Mouse (Mus musculus): ENCODE measurements around the gene Rasgef1a. TPM values are rescaled to one million over a fixed set of nuclear protein-coding genes. Genes with fewer than 3 reads are reported as not detected.

The Rasgef1a gene
- polyA plus RNA-seq, 1 experiment: 0.76 TPM

- 84% methylated on average over 5 of the region's 5 CpGs for WGBS
- Histone ChIP-seq H3K27me3 (ENCODE audit: control insufficient read depth, insufficient read depth, low read length) (peaks cover 2% of the 10 kb centered on the region; the same call in 1 of the 2 replicates), H3K36me3 (ENCODE audit: control insufficient read depth, insufficient read depth, low read length) (no peaks in the 10 kb centered on the region), H3K4me3 (ENCODE audit: extremely low read depth, insufficient read depth, insufficient read length) (no peak overlapping the region), H3K27ac (ENCODE audit: insufficient read depth, low read length) (no peak overlapping the region), H3K4me1 (ENCODE audit: control insufficient read depth, insufficient read depth, insufficient read length) (no peaks in the 10 kb centered on the region; the same call in 1 of the 2 replicates)
- no peak for DNase-seq (ENCODE audit: low read depth in 1 of 2, low spot score in 2 of 2)
- TF ChIP-seq CTCF (IDR thresholded peaks at IDR 0.05; ENCODE audit: extremely low read depth, insufficient read depth, insufficient read length, insufficient replicate concordance): no peak
- TF ChIP-seq POLR2A (IDR thresholded peaks at IDR 0.05; ENCODE audit: low read depth, low read length): no peak
These were observed 59.2 kb downstream of the Rasgef1a start for GRCm38 (mm10) chr6:118070321-118071012.

DNA sequence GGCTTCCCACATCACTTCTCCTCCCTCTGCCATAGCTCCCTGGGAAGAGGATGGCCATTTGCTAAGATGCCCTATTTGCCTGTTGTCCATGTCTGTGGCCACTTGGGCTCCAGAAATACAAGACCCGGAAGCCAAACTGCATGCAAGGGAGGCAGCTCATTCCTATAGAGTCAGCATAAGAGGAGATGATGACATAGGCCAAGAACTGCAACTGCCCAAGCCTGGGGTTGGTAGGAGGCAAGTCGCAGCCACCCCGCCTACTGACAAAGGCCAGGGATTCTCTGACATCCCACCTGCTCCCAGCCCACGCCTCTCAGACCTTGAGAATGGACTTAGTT lies 59.7 kb downstream of the Rasgef1a start:
- Histone ChIP-seq H3K27me3 (ENCODE audit: control insufficient read depth, insufficient read depth, low read length) (peaks cover 2% of the 10 kb centered on the region; the same call in 1 of the 2 replicates), H3K4me3 (ENCODE audit: extremely low read depth, insufficient read depth, insufficient read length) (no peak overlapping the region), H3K27ac (ENCODE audit: insufficient read depth, low read length) (no peak overlapping the region), H3K4me1 (ENCODE audit: control insufficient read depth, insufficient read depth, insufficient read length) (no peaks in the 10 kb centered on the region; the same call in 1 of the 2 replicates), H3K36me3 (ENCODE audit: control insufficient read depth, insufficient read depth, low read length) (no peaks in the 10 kb centered on the region)
- 82% methylated on average over 4 of the region's 4 CpGs for WGBS
- DNase-seq (ENCODE audit: low read depth in 1 of 2, low spot score in 2 of 2): no peak
- no peak for TF ChIP-seq POLR2A (IDR thresholded peaks at IDR 0.05; ENCODE audit: low read depth, low read length)
- no peak for TF ChIP-seq CTCF (IDR thresholded peaks at IDR 0.05; ENCODE audit: extremely low read depth, insufficient read depth, insufficient read length, insufficient replicate concordance)

GRCm38 (mm10) chr6:118071416-118071815 lies 60.2 kb downstream of the Rasgef1a start:
- no peaks in the 10 kb centered on the region for H3K36me3 ChIP-seq (ENCODE audit: control insufficient read depth, insufficient read depth, low read length)
- TF ChIP-seq CTCF (IDR thresholded peaks at IDR 0.05; ENCODE audit: extremely low read depth, insufficient read depth, insufficient read length, insufficient replicate concordance) (no peak), POLR2A (IDR thresholded peaks at IDR 0.05; ENCODE audit: low read depth, low read length) (no peak)
- no peak overlapping the region for H3K27ac ChIP-seq (ENCODE audit: insufficient read depth, low read length)
- no peak overlapping the region for H3K4me3 ChIP-seq (ENCODE audit: extremely low read depth, insufficient read depth, insufficient read length)
- no peaks in the 10 kb centered on the region; the same call in 1 of the 2 replicates for H3K4me1 ChIP-seq (ENCODE audit: control insufficient read depth, insufficient read depth, insufficient read length)
- no peaks in the 10 kb centered on the region for H3K27me3 ChIP-seq (ENCODE audit: control insufficient read depth, insufficient read depth, low read length)
- no peak for DNase-seq (ENCODE audit: low read depth in 1 of 2, low spot score in 2 of 2)
- WGBS: 86% methylated on average over 3 of the region's 3 CpGs

- no peaks in the 10 kb centered on the region for H3K36me3 ChIP-seq (ENCODE audit: control insufficient read depth, insufficient read depth, low read length)
- H3K27ac ChIP-seq (ENCODE audit: insufficient read depth, low read length): no peak overlapping the region
- no peak for TF ChIP-seq POLR2A (IDR thresholded peaks at IDR 0.05; ENCODE audit: low read depth, low read length)
- TF ChIP-seq CTCF (IDR thresholded peaks at IDR 0.05; ENCODE audit: extremely low read depth, insufficient read depth, insufficient read length, insufficient replicate concordance): no peak
- no peak overlapping the region for H3K4me3 ChIP-seq (ENCODE audit: extremely low read depth, insufficient read depth, insufficient read length)
- no peaks in the 10 kb centered on the region for H3K4me1 ChIP-seq (ENCODE audit: control insufficient read depth, insufficient read depth, insufficient read length)
- WGBS: 79% methylated on average over 1 of the region's 1 CpGs
- DNase-seq (ENCODE audit: low read depth in 1 of 2, low spot score in 2 of 2): no peak
- no peaks in the 10 kb centered on the region for H3K27me3 ChIP-seq (ENCODE audit: control insufficient read depth, insufficient read depth, low read length)
These were observed 60.9 kb downstream of the Rasgef1a start for GRCm38 (mm10) chr6:118072176-118072575.

DNA sequence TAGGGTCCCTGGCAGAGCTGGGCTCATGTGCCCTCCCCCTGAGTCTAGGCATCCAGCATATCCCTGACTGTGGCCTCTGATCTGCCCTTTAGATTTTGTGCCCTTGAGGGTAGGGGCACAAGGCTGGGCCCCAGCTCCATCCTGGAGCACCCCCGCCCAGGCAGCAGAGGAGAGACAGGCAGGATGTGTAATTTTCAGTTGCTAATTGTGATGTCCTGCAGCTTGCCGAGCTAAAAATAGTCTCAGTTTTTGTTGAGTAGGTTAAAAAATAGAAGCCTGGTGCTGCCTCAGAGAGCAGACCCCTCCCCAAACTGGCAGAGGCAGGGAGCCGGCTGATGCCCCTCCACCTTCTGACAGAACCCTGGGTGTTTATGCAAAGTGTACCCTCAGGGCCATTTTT lies 62.9 kb downstream of the Rasgef1a start:
- DNase-seq (ENCODE audit: low read depth in 1 of 2, low spot score in 2 of 2): no peak
- Histone ChIP-seq H3K36me3 (ENCODE audit: control insufficient read depth, insufficient read depth, low read length) (no peaks in the 10 kb centered on the region), H3K27me3 (ENCODE audit: control insufficient read depth, insufficient read depth, low read length) (no peaks in the 10 kb centered on the region), H3K4me1 (ENCODE audit: control insufficient read depth, insufficient read depth, insufficient read length) (no peaks in the 10 kb centered on the region), H3K4me3 (ENCODE audit: extremely low read depth, insufficient read depth, insufficient read length) (no peak overlapping the region), H3K27ac (ENCODE audit: insufficient read depth, low read length) (no peak overlapping the region)
- TF ChIP-seq POLR2A (IDR thresholded peaks at IDR 0.05; ENCODE audit: low read depth, low read length) (no peak), CTCF (IDR thresholded peaks at IDR 0.05; ENCODE audit: extremely low read depth, insufficient read depth, insufficient read length, insufficient replicate concordance) (no peak)
- 56% methylated on average over 3 of the region's 3 CpGs for WGBS

DNA sequence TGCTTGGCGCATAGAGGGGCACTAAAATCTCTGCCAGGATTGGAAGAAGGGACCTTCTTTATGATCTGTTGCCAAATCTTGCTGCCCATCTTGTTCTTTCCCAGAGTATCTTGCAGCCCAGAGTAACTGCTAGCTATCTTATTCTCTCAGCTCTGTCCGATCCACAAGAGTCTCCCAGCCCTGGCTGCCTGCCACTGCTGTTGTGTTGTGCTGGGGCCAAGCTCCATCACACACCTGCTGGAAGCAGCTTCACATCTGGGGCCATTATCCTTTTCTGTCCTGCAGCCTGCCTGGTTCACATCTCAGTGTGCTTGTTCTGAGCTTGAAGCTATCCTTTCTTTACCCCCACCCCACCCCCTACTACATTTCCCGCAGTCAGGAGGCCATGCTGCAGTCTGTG lies 65.0 kb downstream of the Rasgef1a start:
- Histone ChIP-seq H3K4me3 (ENCODE audit: extremely low read depth, insufficient read depth, insufficient read length) (no peak overlapping the region), H3K27me3 (ENCODE audit: control insufficient read depth, insufficient read depth, low read length) (no peaks in the 10 kb centered on the region), H3K4me1 (ENCODE audit: control insufficient read depth, insufficient read depth, insufficient read length) (no peaks in the 10 kb centered on the region), H3K27ac (ENCODE audit: insufficient read depth, low read length) (no peak overlapping the region), H3K36me3 (ENCODE audit: control insufficient read depth, insufficient read depth, low read length) (no peaks in the 10 kb centered on the region)
- no peak for DNase-seq (ENCODE audit: low read depth in 1 of 2, low spot score in 2 of 2)
- TF ChIP-seq CTCF (IDR thresholded peaks at IDR 0.05; ENCODE audit: extremely low read depth, insufficient read depth, insufficient read length, insufficient replicate concordance) (no peak), POLR2A (IDR thresholded peaks at IDR 0.05; ENCODE audit: low read depth, low read length) (no peak)
- 85% methylated on average over 3 of the region's 3 CpGs for WGBS

DNA sequence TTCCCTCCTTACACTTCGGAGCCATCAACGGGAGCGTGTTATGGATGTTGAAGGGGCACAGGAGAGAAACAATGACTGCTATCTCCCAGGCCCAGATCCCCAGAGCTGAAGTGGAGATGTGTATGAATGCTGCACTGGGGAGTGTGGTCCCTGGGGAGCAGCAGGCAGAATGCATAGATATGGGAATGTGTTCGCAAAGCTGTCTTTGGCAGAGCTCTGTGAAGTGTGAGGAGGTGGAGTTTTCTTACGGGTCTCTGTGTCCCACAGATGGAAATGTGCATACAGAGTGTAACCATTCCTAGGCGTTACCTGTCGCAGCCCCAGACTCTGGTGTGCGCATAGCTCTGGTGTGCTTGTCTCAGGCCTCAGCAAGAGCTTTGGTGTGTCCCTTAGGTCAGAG lies 65.5 kb downstream of the Rasgef1a start:
- Histone ChIP-seq H3K36me3 (ENCODE audit: control insufficient read depth, insufficient read depth, low read length) (no peaks in the 10 kb centered on the region), H3K4me1 (ENCODE audit: control insufficient read depth, insufficient read depth, insufficient read length) (no peaks in the 10 kb centered on the region), H3K4me3 (ENCODE audit: extremely low read depth, insufficient read depth, insufficient read length) (no peak overlapping the region), H3K27me3 (ENCODE audit: control insufficient read depth, insufficient read depth, low read length) (no peaks in the 10 kb centered on the region), H3K27ac (ENCODE audit: insufficient read depth, low read length) (no peak overlapping the region)
- no peak for DNase-seq (ENCODE audit: low read depth in 1 of 2, low spot score in 2 of 2)
- TF ChIP-seq POLR2A (IDR thresholded peaks at IDR 0.05; ENCODE audit: low read depth, low read length) (no peak), CTCF (IDR thresholded peaks at IDR 0.05; ENCODE audit: extremely low read depth, insufficient read depth, insufficient read length, insufficient replicate concordance) (no peak)
- 92% methylated on average over 8 of the region's 8 CpGs for WGBS

All from spleen, adult 2 months (tissue).